Mouse (Mus musculus) monocyte, adult 2 months (primary cell): ENCODE results near the gene Plekhg1.

Source experiments
- DNase-seq, 2 experiments: peaks; one replicate each; pipeline ENCODE4 v3.0.0; 2022; ENCODE audit warnings: low spot score in 2 of 2, low read depth in 1 of 2

The Plekhg1 gene

DNA sequence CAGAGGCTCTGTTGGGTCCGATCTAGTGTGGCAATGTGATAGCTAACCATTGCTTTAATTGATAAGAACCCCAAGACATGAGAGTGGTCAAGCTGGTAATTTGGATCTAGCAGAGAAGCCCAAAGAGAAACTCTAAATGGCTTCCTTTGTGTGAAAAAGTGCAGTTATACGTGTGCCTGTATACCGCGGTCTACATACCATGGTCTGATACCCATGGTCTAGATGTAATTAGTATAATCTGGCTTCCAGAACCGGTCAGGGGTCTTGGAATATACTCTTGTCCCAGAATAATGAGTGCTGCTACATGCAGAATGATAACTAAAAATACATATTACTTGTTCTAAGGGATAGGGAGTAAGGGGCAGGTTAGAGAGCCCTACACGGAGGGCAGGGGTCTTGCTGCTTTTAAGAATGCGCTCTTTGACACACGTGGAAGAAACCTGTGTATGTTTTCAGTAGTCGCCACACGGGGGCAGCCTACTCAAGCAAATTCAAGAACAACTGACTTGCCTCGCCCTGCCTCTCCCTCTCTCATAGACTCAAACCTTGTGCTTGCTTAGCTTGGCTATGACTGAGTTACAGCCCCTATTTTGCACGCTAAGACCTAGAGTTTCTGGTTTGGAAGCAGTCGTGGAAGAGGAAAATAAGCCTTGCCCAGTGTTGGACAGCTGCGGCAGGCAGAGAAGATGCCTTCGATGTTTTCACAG is 256.2 kb downstream of the Plekhg1 start:
- no peak for DNase-seq

DNA sequence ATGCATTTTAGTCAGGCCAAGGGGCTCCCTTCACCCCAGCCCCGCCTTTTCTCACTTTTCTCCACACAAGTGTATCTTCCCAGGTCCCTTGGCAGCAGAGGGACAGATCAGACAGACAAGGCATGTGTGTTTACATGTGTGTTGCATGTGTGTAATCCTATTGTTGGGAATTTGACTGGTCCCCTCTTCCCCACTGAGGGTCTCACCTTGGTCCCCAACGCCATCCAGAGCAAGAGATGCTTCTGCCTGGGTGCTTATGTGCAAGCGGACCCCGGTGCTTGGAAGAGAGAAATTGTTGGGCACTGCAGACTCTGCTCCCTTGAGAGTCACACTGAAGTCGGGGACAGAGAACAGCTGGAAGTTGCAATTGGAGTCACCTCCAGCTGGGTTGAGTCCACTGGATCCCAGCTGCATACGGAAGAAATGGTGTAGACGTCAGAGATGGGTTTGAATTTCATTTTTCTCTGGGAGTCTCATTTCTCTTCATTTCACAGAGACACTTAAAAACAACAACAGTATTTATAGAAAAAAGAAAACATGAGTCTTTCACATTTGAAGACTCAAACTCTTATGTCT is 257.8 kb downstream of the Plekhg1 start:
- no peak for DNase-seq

DNA sequence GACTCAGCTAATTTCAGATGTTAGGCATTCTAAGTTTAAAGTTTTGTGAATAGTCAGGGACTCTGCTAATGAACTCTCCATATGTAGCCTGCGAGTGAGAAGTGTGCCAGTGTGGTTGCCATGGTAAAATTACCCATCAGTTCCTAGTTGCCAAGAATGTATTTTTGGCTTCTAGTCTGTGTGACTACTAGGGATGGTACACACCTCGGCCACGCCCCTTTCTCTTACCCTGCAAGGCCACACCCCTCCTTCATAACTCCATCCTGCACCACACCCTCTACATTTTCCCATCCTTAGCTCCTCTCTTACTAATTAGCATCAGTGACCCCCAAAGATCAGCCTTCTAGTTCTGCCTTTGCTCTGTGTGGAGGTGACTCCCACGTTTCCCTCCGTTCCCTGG is 262.5 kb downstream of the Plekhg1 start:
- no peak for DNase-seq

DNA sequence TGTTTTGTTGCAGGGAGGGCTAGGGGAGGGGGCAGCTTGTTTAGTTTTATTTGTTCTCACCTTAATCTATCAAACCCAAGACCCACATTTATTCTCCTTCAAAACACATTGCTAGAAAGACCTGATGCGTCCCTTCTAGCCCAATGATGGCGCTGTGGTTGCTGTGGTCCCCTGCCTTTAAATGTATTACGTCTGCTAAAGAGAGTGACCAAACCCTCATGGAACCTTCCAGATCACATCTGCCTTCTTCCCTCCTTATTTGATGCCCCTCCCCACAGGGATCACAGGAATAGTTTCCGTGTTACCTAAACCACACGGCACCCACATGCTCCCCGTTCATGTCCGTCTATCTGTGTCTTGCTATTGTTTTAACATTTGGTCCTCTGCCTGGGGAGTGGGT is 265.0 kb downstream of the Plekhg1 start:
- no peak for DNase-seq

DNA sequence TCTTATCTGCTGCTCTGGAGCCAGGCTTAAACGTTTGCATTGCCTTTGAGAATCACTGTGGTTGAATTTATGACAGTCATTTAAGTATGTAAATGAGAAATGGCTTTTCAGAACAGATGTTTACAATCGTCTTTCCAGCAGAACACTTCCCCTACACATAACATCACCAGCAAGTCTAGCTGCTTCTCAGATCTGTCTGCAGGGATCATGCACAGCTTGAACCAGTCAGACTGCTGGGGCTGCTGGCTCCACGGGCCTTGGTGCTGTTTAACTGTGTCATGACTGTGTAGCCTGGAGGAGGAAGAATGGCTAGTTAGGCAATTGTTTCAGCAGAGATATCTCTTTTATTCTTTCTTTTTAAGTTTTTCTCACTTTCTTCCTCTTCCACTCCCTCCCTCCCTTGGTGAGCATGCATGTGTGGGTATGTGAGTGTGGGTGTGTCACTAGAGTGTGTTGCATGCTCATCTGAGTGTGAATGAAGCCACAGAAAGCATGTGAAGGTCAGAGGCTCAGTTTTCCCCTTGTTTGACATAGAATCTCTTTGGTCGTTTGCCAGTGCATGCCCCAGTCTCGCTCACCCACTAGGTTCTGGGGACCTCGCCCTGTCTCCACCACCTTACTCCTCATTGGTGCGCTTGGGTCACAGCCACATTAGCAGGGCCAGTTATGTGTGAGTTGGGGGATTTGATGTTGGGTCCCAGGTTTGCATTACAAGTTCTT is 266.3 kb downstream of the Plekhg1 start:
- DNase-seq: no peak
